Mouse (Mus musculus) cerebellum, adult (tissue): ENCODE data around the gene Vwc2l.

Source experiments
- ATAC-seq: cut with Nextera tagmentation; 2 replicates; pipeline ENCODE4 v1.9.2; 2017; ENCODE audit warnings: mild to moderate bottlenecking, moderate library complexity, mixed read lengths; ENCODE audit not compliant: insufficient number of reproducible peaks, low FRiP score, low TSS enrichment

The Vwc2l gene

GRCm38 (mm10) chr1:70725655-70726066 is at the start of gene Vwc2l:
Gene Vwc2l (plus strand): TSS chr1:70725715.
- ATAC-seq: peak; percentile 45; the same call in 1 of the 2 replicates

GRCm38 (mm10) chr1:70692529-70692928 is 33.0 kb upstream of the Vwc2l start:
- ATAC-seq: peak; percentile 64; the same call in 1 of the 2 replicates

GRCm38 (mm10) chr1:70700270-70700669 is 25.2 kb upstream of the Vwc2l start:
- no peak for ATAC-seq

DNA sequence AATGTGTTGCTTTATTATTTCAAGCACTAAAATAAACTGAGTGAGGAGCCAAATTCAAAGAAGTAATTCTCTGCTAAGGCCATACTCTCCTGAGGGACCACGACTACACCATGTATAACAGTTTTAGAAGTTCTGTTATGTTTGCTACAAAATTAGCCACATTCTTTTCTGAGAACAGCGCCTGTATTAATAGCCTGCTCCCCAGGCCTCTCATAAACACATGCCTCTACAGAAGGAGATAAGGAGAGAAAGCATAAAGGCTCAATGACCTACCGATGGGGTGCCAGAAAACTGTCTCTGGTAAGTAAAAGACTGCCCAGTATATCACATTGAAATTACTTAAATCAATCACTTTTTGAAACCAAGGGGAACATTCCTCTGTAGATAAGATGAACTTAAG is 21.6 kb upstream of the Vwc2l start:
- ATAC-seq: no peak

DNA sequence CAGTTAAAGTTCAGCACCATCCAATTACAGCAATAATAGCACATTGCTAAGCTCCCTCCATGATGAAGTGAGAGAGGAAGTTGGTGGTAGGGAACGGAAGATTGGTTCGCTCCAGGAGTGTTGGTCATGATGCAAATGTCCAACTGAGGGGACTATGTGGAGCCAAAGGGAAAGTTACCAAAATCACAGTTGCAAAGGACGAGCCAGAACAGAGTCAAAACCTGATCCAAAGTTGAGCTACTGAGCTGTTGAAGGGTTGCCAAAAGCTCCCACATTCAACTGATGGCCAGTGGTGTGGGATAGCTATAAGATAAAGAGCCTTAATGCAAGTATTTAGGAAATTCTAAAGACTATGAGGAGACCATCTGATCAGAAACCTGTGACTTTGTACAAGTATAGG is 19.7 kb upstream of the Vwc2l start:
- no peak for ATAC-seq

DNA sequence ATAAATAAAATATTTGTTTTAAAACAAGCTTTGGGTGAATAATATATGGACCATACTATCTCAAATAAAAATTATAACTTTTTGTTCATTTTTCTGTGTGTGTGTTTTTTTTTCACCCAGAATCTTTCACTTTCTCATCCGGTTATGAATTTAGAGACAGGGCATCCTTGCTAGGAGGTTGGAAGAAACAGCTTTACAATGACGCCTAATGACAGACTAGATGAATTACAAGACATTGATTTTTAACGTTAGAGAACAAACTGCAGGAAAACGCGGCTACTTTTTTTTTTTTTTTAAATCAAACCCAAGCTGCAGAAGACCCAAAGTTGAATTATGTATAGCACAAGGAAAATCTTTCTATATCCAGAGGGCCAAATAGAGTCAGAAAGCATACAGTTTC is 470 bp upstream of the Vwc2l start:
- ATAC-seq: no peak

- no peak for ATAC-seq
These were observed 61.6 kb downstream of the Vwc2l start for GRCm38 (mm10) chr1:70787146-70787545.

- ATAC-seq: no peak
These were observed 66.1 kb downstream of the Vwc2l start for GRCm38 (mm10) chr1:70791636-70792035.

DNA sequence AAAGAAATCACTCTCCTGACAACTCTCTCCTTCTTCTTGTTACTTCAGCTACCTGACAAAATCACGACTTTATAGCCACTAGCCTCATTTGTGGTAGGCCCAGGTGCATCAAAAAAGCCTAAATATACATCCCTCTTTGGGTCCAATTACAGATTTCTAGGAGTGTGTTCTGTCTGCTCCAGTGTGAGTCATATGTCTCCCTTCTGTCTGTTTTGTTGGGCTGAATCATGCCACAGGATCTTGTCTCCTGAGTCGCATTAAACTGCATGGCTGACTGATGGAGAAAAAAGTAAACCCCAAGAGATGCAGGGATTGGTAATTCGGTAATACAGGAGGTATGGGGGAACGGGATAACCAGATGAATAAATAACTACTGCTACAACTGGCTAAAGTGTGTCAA is 69.6 kb downstream of the Vwc2l start:
- no peak for ATAC-seq

DNA sequence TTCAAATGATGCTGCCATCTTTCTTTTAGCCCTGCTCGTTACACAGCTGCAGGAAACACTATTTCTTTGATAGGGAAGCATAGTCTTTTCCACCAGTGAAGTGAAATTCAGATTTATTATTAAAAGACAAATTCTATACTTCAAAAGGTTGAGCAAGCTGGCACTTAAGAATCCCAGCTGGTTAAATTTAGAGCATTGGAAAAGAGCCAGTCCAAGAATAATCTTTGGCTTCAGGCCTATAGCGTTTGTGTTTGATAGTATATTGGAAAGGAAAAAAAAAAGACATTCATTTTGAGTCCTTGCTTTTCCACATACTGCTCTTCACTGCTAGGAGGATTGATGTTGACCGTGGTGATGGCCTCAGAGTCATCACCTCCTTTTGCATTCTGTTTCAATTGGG is 77.9 kb downstream of the Vwc2l start:
- ATAC-seq: no peak

GRCm38 (mm10) chr1:70823111-70823510 is 97.6 kb downstream of the Vwc2l start:
- no peak for ATAC-seq

DNA sequence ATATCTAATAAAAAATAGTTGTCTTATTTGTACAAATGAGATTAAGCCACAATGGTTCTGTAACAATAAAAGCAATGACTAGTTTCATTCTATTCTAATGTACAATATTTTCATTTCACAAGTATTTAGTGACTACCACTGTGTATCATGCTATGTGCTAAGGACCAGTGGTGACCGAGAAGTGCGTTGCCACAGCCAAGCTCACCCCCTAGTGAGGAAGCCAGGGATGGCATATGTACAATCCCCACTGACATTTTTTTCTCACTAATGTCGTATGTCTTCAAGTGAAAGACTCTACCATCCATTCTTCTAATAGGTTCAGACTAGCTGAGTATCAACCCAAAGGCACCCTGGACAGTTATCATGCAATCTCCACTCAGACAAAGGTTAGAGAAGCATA is 107.7 kb downstream of the Vwc2l start:
- ATAC-seq: no peak

DNA sequence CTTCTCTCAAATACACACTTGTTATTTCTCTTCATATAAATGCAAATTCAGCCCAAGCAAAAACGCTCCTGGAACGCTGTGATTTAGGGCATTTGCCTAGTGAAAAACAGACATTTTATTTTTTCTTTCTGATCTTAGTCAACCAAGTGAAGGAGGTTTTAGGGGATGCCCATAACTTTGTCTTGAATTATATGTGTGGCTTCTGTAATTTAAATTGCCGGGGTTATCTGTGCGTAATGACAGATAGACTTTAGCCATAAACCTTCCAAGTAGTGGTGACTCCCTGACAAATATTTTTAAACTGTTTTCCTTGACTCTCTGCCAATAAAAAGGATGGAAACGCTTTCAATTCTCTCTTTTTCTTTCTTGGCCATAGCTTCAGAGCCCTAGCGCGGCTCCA is 116.7 kb downstream of the Vwc2l start:
- no peak for ATAC-seq

GRCm38 (mm10) chr1:70845276-70845675 is 119.8 kb downstream of the Vwc2l start:
- no peak for ATAC-seq

DNA sequence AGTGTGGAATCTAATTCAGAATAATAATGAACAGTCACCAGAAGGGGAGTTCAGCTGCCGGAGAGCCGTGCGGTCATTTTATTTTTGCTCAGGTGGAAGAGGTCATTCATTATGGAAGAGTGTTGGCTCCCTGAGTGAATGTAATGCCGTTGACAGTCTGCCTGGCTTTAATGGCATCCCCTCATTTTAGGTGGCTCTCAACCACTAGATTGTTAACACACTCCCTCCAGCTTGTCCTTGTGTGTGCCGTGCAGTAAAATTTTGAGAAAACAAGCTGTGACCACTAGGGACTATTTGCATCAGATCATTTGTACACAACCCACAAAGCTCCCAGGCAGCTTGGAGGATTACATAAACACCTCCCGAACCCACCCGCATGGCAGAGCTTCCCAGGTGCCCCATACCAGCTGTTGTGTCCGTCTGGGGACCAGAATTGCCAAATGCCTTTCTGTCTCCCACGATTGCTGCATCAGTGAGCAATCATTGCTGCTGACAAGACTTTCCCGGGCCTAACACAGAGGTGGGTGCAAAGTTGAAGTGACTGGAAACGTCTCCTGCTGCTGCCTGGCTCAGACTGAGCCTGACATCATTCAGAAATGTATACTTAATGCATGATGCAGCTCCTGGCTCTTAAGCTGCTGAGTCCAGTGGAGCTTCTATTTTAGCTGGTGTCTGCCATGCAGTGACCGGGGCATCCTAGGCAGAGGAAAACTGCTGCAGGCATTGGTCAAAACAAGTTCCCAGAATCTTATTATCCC is 126.3 kb downstream of the Vwc2l start:
- ATAC-seq: no peak

DNA sequence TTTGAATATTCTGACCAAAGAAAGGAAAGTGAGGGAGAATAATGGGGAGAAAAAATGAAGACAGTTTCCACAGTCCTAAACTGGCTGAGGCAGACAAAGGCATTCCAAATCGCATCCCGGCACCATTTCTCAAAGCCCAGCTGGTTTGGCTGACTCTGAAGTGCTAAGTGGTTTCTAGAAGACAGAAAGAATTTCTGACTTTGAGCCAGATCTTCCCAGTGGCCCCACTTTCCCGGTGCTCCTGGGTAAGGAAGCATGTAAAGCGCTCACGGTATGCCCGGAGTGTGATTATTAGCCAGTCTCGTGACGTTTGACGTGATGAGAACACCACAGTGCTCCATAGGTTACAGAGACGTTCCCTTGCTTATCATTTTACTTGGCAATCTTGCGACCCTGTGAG is 127.9 kb downstream of the Vwc2l start:
- ATAC-seq: no peak

DNA sequence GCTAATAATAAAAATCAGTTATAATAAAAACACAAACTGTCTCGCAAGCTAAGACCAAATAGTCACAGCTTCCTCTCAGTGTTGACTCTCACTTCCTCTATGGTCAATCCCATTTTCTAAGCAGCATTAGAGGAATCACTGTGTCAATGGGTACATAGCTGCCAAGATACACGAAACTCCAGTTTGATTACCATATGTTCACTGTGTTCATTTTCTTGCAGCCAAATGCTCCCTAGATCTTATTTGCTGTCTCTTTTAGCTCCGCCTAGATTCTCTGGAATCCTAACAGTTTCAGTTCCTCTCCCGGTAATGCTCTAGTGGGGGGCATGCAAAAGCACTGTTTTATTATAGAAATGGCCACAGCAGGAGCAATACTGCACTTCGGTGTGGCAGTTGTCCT is 130.4 kb downstream of the Vwc2l start:
- ATAC-seq: 0 out of 2 replicates have a peak, but pooled peaks have one; percentile 38

- ATAC-seq: no peak
These were observed 136.2 kb downstream of the Vwc2l start for GRCm38 (mm10) chr1:70861672-70862071.

GRCm38 (mm10) chr1:70866137-70866536 is 140.6 kb downstream of the Vwc2l start:
- no peak for ATAC-seq

- ATAC-seq: no peak
These were observed 155.0 kb downstream of the Vwc2l start for GRCm38 (mm10) chr1:70880496-70880895.

DNA sequence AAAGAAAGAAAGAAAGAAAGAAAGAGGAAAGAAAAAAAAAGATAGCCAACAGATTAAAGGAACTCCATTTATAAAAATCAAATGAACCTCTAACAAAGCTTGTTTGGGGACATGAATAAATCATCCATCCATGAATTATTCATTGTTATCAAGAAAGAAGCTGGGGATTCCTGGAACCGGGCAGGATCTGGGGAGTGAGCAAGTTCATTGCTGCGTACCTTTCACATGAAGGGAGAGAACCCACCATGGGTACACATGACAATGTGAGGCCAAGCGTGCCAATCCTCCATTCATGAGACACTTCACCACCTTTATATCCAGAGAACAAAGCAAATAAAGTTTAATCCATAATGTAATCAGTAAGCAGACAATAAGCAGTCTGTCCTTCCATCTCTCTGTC is 155.8 kb downstream of the Vwc2l start:
- no peak for ATAC-seq

DNA sequence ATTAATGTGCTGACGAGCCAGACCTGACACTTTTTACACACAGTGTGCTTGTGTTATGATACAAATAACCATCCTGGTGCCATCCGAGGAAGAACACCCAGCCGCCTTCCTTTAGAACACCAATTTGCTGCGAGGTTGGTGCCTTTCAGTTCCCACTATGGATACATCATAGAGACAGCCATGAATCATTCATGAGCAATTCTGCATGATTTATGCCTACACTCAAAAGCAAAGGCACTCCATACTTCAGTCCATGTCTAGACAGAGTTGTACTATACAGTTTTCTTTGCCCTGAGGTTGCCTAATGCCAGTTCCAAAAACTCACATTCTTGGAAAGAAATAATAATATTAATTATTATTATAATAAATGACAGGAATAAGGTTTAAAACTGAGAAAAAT is 158.6 kb downstream of the Vwc2l start:
- ATAC-seq: no peak
